Mouse (Mus musculus): ENCODE data around the gene Btbd35f22.
"Not testable (repeated sequence)": the region's sequence is repeated elsewhere in the genome, so short reads cannot be mapped to it uniquely, and the experiment has no call there.

The Btbd35f22 gene

DNA sequence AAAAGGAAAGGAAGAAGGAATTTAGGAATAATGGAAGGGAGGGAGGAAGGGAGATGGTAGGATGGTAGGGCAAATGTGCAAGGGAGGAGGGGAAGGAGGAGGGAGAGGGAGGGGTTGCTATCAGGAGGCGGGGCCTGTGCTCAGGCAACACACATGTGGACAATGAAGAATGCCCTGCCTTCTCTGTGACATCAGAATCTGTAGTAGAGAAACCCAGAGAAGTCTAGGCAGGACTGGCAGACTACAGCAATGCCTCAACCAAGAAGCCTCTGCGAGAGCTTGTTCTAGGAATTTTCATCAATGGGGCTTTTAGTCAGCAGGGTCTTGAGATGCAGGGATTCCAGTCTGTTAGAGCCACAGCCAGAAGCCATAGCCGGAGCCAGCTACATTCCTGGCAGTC is at the start of gene Btbd35f22:
TSS of gene Btbd35f22 (plus strand) at position 301 of the 400 bp plus-strand sequence.
- DNase-seq (ENCODE audit: low read depth, low spot score), result not testable (repeated sequence)
